Mouse (Mus musculus) ES-E14 (cell line): ENCODE results near the gene Adgrb3.

Experiments used
- CHD2 ChIP-seq: IDR thresholded peaks from 2 replicates; pipeline ENCODE4 v1.6.1; 2014; ENCODE audit warnings: mild to moderate bottlenecking, low read depth, low read length, inconsistent platforms
- MAFK ChIP-seq: IDR thresholded peaks from 2 replicates; pipeline ENCODE4 v1.6.1; 2014; ENCODE audit warnings: mild to moderate bottlenecking, low read depth, low read length, inconsistent platforms; ENCODE audit not compliant: insufficient read depth
- ZC3H11A ChIP-seq: IDR thresholded peaks from 2 replicates; pipeline ENCODE4 v1.6.1; 2012; ENCODE audit warnings: low read depth, mild to moderate bottlenecking, inconsistent platforms, low read length, borderline replicate concordance

DNA sequence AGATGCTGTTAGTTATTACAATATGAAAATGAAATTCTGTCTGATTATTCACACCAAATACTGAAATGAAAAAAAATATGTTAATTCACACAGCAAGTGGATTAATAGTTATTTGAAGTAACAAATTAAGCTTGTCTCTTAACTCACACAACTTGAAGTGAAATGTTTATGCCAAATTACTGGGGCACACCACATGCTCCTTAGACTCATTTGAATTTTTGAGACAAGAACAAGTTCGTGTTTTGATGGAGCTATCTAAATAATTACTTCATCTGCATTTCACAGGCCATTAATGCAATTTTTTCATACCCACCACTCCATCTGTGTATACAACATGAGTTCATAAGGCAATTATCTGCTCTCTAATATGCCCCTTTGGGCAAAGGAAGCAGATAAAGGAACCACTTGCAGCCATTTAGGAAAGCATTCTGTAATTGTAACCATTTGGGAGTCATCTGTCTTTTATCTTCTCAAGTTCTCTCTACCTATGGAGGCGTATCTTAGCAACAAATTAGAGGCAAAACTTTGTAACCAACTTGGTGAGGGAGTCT is 240.9 kb downstream of the Adgrb3 start:
- TF ChIP-seq ZC3H11A (no peak), MAFK (no peak), CHD2 (no peak)
